ENCODE assay signal across 41 mouse cellular contexts in genomic region chr4:106575022-106575421, GRCm38 (mm10). TPM values are rescaled to one million over a fixed set of nuclear protein-coding genes. Genes with fewer than 3 reads are reported as not detected.
"Had no signal": no experiment of that assay in that cellular context is flagged by ENCODE, and none has a peak within 500 bp of the region (broad histone marks: within the 10 kb centered on the region; RNA-seq: fewer than 3 reads in every experiment).

No protein-coding gene starts in this region.

- H3K27me3 ChIP-seq: heart, embryonic 12.5 days; heart, embryonic 13.5 days; heart, embryonic 15.5 days; hindbrain, embryonic 12.5 days; hindbrain, embryonic 13.5 days; hindbrain, embryonic 15.5 days; intestine, embryonic 15.5 days; kidney, embryonic 15.5 days had no signal

- DNase-seq: heart, postnatal 10 days; heart, postnatal 14 days; heart, postnatal 36 days; heart, postnatal 4 days; kidney, adult 11 months; kidney, adult 18-20 months; kidney, adult 2 months; kidney, adult 8-10 months; kidney, adult 9 months; kidney, postnatal 10 days; kidney, postnatal 14 days; kidney, postnatal 25 days; kidney, postnatal 36 days; kidney, postnatal 4 days; layer of hippocampus, adult 9-11 months; layer of hippocampus, postnatal 36 days had no signal

- H3K4me2 ChIP-seq: heart, embryonic 11.5 days; heart, embryonic 12.5 days; heart, embryonic 13.5 days; heart, embryonic 15.5 days; hindbrain, embryonic 12.5 days; hindbrain, embryonic 13.5 days; hindbrain, embryonic 14.5 days; hindbrain, embryonic 15.5 days; intestine, embryonic 15.5 days; kidney, embryonic 15.5 days had no signal

- H3K4me3 ChIP-seq: heart, embryonic 10.5 days; heart, embryonic 12.5 days; heart, embryonic 13.5 days; heart, embryonic 15.5 days; hindbrain, embryonic 10.5 days; hindbrain, embryonic 12.5 days; hindbrain, embryonic 13.5 days; hindbrain, embryonic 15.5 days; intestine, embryonic 15.5 days; kidney, embryonic 15.5 days; layer of hippocampus, adult 2 months had no signal

RNA-seq across cellular contexts. Expression of gene Lexm, which starts 42.0 kb away (rescaled TPM):
- polyA plus RNA-seq: heart, embryonic 10.5 days; heart, embryonic 14.5 days; heart, embryonic 15.5 days; heart, embryonic 16.5 days; heart, postnatal 0 days; hindbrain, embryonic 14.5 days; hindbrain, embryonic 15.5 days; hindbrain, embryonic 16.5 days; hindbrain, postnatal 0 days; intestine, embryonic 15.5 days; intestine, embryonic 16.5 days; intestine, postnatal 0 days; kidney, adult 2 months; kidney, embryonic 14.5 days; kidney, embryonic 15.5 days; kidney, embryonic 16.5 days; kidney, postnatal 0 days; large intestine, adult 2 months had no signal

RNA-seq across cellular contexts. Expression of gene Ttc22, which starts 47.2 kb away (rescaled TPM):
- polyA plus RNA-seq: hindbrain, embryonic 10.5 days; inflammation-experienced regulatory T-cells, adult 6 months had no signal
